Comparison of ENCODE assay signal across 16 mouse cellular contexts in genomic region chr4:72389811-72390625, GRCm38 (mm10).
"Had no signal": no experiment of that assay in that cellular context is flagged by ENCODE, and none has a peak within 500 bp of the region (broad histone marks: within the 10 kb centered on the region; RNA-seq: fewer than 3 reads in every experiment).

No protein-coding gene starts in this region.

- H3K27ac ChIP-seq: left cerebral cortex, adult 2 months; liver, embryonic 14.5 days; midbrain, embryonic 10.5 days; midbrain, embryonic 15.5 days; neural tube, embryonic 13.5 days had no signal

- H3K4me3 ChIP-seq: left cerebral cortex, adult 2 months; midbrain, embryonic 10.5 days; midbrain, embryonic 15.5 days; neural tube, embryonic 13.5 days had no signal

- H3K9me3 ChIP-seq: midbrain, embryonic 10.5 days; midbrain, embryonic 15.5 days; neural tube, embryonic 13.5 days had no signal

- H3K27me3 ChIP-seq: midbrain, embryonic 15.5 days had no signal

- H3K4me2 ChIP-seq: midbrain, embryonic 15.5 days; neural tube, embryonic 13.5 days had no signal

- H3K36me3 ChIP-seq: midbrain, embryonic 10.5 days; midbrain, embryonic 15.5 days; neural tube, embryonic 13.5 days had no signal

- ATAC-seq: inflammation-experienced regulatory T-cells, adult 6 months; intestine, postnatal 0 days; midbrain, embryonic 15.5 days had no signal

- DNase-seq: kidney, adult 8-10 months; lung, adult 18-20 months; lung, postnatal 10 days; lung, postnatal 4 days; retina, postnatal 1 day; right cerebral cortex, postnatal 4 days; spleen, adult 18-20 months; thymus, adult 18-20 months; thymus, postnatal 14 days had no signal

- H3K9ac ChIP-seq: liver, embryonic 14.5 days; midbrain, embryonic 15.5 days; neural tube, embryonic 13.5 days had no signal
